Mouse (Mus musculus) lung, embryonic 14.5 days (tissue): ENCODE measurements at regions not wholly inside any gene's neighbourhood (a gene's known extent, or its start where the extent isn't known, plus 50 kb on each side); places are given as distances from the start of the nearest gene placed in this dataset.

Experiments
- ATAC-seq: fragments of 200-750 bp; cut with Nextera tagmentation; 2 replicates; pipeline ENCODE4 v1.8.0; 2017; ENCODE audit warnings: mild to moderate bottlenecking, moderate TSS enrichment, moderate library complexity; ENCODE audit not compliant: insufficient read depth
- DNase-seq: peaks from one replicate; pipeline ENCODE4 v3.0.0-alpha.2; 2015
- H3K27ac ChIP-seq: fragments of 300-500 bp; sonication (generic); 2 replicates; pipeline ENCODE4 v1.5.1; 2014; ENCODE audit warnings: low read depth, mild to moderate bottlenecking, moderate library complexity
- H3K27me3 ChIP-seq: fragments of 300-500 bp; sonication (generic); 2 replicates; pipeline ENCODE4 v1.6.1; 2014; ENCODE audit warnings: low read length, control low read depth; ENCODE audit not compliant: insufficient read depth
- H3K36me3 ChIP-seq: fragments of 300-500 bp; sonication (generic); 2 replicates; pipeline ENCODE4 v1.6.1; 2014; ENCODE audit warnings: control low read depth; ENCODE audit not compliant: insufficient read depth
- H3K4me1 ChIP-seq: fragments of 300-500 bp; sonication (generic); 2 replicates; pipeline ENCODE4 v1.6.1; 2014; ENCODE audit warnings: antibody characterized with exemption, control low read depth; ENCODE audit not compliant: insufficient read depth
- H3K4me2 ChIP-seq: fragments of 300-500 bp; sonication (generic); 2 replicates; pipeline ENCODE4 v1.6.1; 2014; ENCODE audit warnings: mild to moderate bottlenecking
- H3K4me3 ChIP-seq: fragments of 300-500 bp; sonication (generic); 2 replicates; pipeline ENCODE4 v1.5.1; 2014; ENCODE audit warnings: low read depth, low read length
- H3K9ac ChIP-seq: fragments of 300-500 bp; sonication (generic); 2 replicates; pipeline ENCODE4 v1.6.1; 2014
- H3K9me3 ChIP-seq: fragments of 300-500 bp; sonication (generic); 2 replicates; pipeline ENCODE4 v1.6.1; 2016; ENCODE audit warnings: low read depth, low read length, control low read depth
- CTCF ChIP-seq: IDR thresholded peaks from 2 replicates; pipeline ENCODE4 v1.5.1; 2016; ENCODE audit warnings: antibody characterized with exemption, low read depth
- WGBS: fragments of 180-500 bp; shearing (Covaris S2); extraction: QIAGEN DNeasy Blood & Tissue Kit; methylation state at CpG from one replicate; pipeline ENCODE4 v1.1.7; 2014; 5-methylcytosine and 5-hydroxymethylcytosine counted together

- Histone ChIP-seq H3K9ac (no peak overlapping the region), H3K36me3 (no peaks in the 10 kb centered on the region), H3K4me2 (no peak overlapping the region), H3K27ac (no peak overlapping the region), H3K9me3 (no peaks in the 10 kb centered on the region), H3K4me1 (no peaks in the 10 kb centered on the region), H3K27me3 (no peaks in the 10 kb centered on the region), H3K4me3 (no peak overlapping the region)
- 94% methylated on average over 1 of the region's 1 CpGs for WGBS
- ATAC-seq (no peak), DNase-seq (no peak)
- no peak for TF ChIP-seq CTCF
Measured at GRCm38 (mm10) chr13:6888381-6888780, 239.8 kb upstream of the Pfkp start.

DNA sequence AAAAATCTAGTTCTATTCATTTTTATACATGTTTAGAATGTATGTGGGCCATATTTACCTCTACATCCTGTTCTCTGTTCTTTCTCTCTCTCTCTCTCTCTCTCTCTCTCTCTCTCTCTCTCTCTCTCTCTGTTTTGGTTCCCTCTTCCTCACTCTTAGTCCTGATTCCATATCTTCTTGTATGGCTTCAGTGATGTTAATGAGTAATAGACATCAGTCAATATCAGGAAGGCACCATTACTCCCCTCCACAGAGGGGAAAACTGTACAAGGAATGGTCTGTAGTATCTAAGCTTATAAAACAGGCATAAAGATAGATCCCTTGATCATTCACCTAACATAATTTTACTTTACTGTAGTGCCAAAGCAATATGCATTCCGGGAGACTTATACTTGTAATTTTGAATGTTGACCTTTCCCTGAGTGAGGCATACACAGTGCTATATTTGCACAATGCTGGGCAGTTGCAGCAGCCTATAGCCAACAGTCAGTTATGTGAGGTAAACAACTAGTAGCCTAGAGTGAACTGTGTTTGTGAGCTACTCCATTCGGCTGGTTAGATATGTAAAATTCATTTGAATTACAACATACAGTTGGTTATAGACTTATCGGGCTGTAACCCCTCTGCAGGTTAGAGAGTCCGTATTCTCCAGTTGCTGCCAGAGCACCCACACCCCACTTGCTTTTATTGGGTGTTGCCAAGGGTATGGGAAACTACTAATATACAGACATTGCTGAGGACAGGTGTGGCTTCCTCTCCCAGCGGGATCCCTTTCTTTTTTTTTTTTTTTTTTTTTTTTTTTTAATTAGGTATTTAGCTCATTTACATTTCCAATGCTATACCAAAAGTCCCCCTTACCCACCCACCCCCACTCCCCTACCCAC is 228.7 kb upstream of the Pfkp start:
- 90% methylated on average over 5 of the region's 5 CpGs for WGBS
- no peak overlapping the region for H3K9ac ChIP-seq
- H3K27me3 ChIP-seq = no peaks in the 10 kb centered on the region
- H3K4me3 ChIP-seq = no peak overlapping the region
- TF ChIP-seq CTCF = no peak
- no peaks in the 10 kb centered on the region for H3K9me3 ChIP-seq
- no peaks in the 10 kb centered on the region for H3K36me3 ChIP-seq
- no peak for DNase-seq
- no peaks in the 10 kb centered on the region for H3K4me1 ChIP-seq
- no peak overlapping the region for H3K27ac ChIP-seq
- H3K4me2 ChIP-seq = no peak overlapping the region
- no peak for ATAC-seq

- ATAC-seq = no peak
- WGBS = 78% methylated on average over 1 of the region's 1 CpGs
Measured at GRCm38 (mm10) chr13:6862186-6862585, 213.6 kb upstream of the Pfkp start.

GRCm38 (mm10) chr13:6859551-6859950 is 211.0 kb upstream of the Pfkp start:
- no peak for ATAC-seq

More at GRCm38 (mm10) chr13:6862186-6862585, 213.6 kb upstream of the Pfkp start:
- Histone ChIP-seq H3K4me2 (no peak overlapping the region), H3K9ac (no peak overlapping the region), H3K27me3 (no peaks in the 10 kb centered on the region), H3K36me3 (no peaks in the 10 kb centered on the region), H3K9me3 (no peaks in the 10 kb centered on the region), H3K4me3 (no peak overlapping the region), H3K4me1 (no peaks in the 10 kb centered on the region), H3K27ac (no peak overlapping the region)
- DNase-seq = peak; percentile 8
- no peak for TF ChIP-seq CTCF

DNA sequence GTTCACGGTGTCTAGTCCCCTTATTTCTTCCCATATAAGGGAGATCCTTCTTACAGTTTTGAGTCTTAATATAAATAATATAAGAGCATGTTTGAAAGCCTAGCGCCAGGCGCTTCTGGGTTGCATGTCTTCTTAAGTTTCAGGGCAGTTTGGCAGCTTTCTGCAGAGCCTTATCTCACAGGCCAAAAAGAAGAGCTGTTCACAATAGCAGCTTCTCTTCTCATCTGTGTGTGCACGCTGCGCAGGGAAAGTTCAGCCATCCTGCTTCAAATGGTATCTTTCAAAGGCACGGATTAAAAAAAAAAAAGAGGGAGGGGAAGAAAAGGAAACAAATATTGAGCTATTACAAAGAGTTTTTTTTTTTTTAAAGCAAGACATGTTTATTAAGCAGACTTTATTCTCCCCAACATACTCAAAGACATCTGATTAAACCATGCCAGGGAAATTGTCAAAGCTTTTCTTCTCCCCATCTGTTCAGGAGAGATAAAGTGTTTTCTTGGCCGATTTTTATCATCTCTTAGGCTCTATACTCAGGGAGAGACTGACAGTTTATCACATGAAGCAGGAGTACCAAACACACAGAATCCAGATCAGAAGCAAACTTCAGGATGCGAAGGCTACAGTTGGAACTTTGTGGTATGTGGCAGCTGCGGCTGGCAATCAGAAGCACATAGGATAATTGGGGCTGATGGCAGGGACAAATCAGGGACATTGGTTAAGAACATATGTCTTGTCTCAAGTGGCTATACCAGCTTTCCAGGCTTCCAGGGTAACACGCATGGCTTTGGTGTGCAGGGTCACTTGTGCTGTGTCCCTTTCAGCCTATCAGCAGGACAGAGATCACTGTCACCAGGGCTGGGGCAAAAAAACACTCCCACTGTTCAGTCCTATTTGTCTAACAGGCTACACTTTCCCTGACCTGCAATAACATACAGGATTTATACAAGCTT is 206.9 kb upstream of the Pfkp start:
- TF ChIP-seq CTCF = no peak
- no peaks in the 10 kb centered on the region for H3K4me1 ChIP-seq
- DNase-seq (peak; percentile 44), ATAC-seq (no peak)
- no peaks in the 10 kb centered on the region for H3K27me3 ChIP-seq
- no peak overlapping the region for H3K9ac ChIP-seq
- 33% methylated on average over 10 of the region's 10 CpGs for WGBS
- H3K9me3 ChIP-seq = no peaks in the 10 kb centered on the region
- H3K36me3 ChIP-seq = no peaks in the 10 kb centered on the region
- no peak overlapping the region for H3K27ac ChIP-seq
- H3K4me3 ChIP-seq = no peak overlapping the region
- H3K4me2 ChIP-seq = no peak overlapping the region

More at GRCm38 (mm10) chr13:6859551-6859950, 211.0 kb upstream of the Pfkp start:
- H3K9ac ChIP-seq = no peak overlapping the region
- H3K4me3 ChIP-seq = no peak overlapping the region
- H3K4me1 ChIP-seq = no peaks in the 10 kb centered on the region
- H3K27me3 ChIP-seq = no peaks in the 10 kb centered on the region
- H3K9me3 ChIP-seq = no peaks in the 10 kb centered on the region
- no peaks in the 10 kb centered on the region for H3K36me3 ChIP-seq
- WGBS = 81% methylated on average over 3 of the region's 3 CpGs
- no peak for TF ChIP-seq CTCF
- H3K4me2 ChIP-seq = no peak overlapping the region
- DNase-seq = no peak
- H3K27ac ChIP-seq = no peak overlapping the region

GRCm38 (mm10) chr13:6837446-6837845 is 188.9 kb upstream of the Pfkp start:
- TF ChIP-seq CTCF = no peak
- Histone ChIP-seq H3K4me2 (no peak overlapping the region), H3K4me1 (no peaks in the 10 kb centered on the region), H3K4me3 (no peak overlapping the region), H3K9me3 (no peaks in the 10 kb centered on the region), H3K9ac (no peak overlapping the region), H3K27ac (no peak overlapping the region), H3K36me3 (no peaks in the 10 kb centered on the region), H3K27me3 (no peaks in the 10 kb centered on the region)
- 85% methylated on average over 5 of the region's 5 CpGs for WGBS
- DNase-seq = no peak
- no peak for ATAC-seq

DNA sequence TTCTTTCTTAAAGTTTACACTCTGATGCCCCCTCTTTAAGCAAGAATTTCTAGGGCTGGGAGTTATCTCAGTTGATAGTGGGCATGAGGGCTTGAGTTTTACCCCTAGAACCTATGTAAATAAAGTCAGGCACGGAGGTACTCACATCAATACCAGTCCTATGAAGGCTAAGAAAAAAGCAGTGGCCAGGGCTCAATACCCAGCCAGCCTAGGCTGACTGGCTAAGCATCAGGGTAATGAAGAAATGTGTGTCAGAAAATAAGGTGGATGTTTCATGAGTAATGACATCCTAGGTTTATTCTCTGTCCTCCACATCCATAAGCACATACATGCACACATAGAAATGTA is 188.5 kb upstream of the Pfkp start:
- DNase-seq = no peak
- Histone ChIP-seq H3K4me3 (no peak overlapping the region), H3K27ac (no peak overlapping the region), H3K9me3 (no peaks in the 10 kb centered on the region), H3K27me3 (no peaks in the 10 kb centered on the region), H3K9ac (no peak overlapping the region), H3K36me3 (no peaks in the 10 kb centered on the region), H3K4me2 (no peak overlapping the region), H3K4me1 (no peaks in the 10 kb centered on the region)
- 44% methylated on average over 1 of the region's 1 CpGs for WGBS
- TF ChIP-seq CTCF = no peak
- no peak for ATAC-seq
